Mouse (Mus musculus) embryonic facial prominence, embryonic 11.5 days (tissue): ENCODE measurements around the gene Zmynd8. TPM values are rescaled to one million over a fixed set of nuclear protein-coding genes. Genes with fewer than 3 reads are reported as not detected.
A peak's percentile ranks its signal among the peaks of the same experiment; 100 is the strongest.

ENCODE experiments used
- ATAC-seq: fragments of 200-750 bp; cut with Nextera tagmentation; replicated peaks from 2 replicates; pipeline ENCODE4 v1.8.0; 2017; ENCODE audit warnings: low read depth; ENCODE audit not compliant: insufficient number of reproducible peaks, low FRiP score, low TSS enrichment
- DNase-seq: peaks from one replicate; pipeline ENCODE4 v3.0.0-alpha.2; 2015; ENCODE audit warnings: low spot score
- H3K27ac ChIP-seq: fragments of 300-500 bp; sonication (generic); replicated peaks from 2 replicates; pipeline ENCODE4 v1.5.1; 2014; ENCODE audit warnings: mild to moderate bottlenecking, low read depth, low read length, control low read depth
- H3K27me3 ChIP-seq: fragments of 300-500 bp; sonication (generic); 2 replicates; pipeline ENCODE4 v1.6.1; 2014; ENCODE audit warnings: mild to moderate bottlenecking, low read length, moderate library complexity, mixed read lengths; ENCODE audit not compliant: control insufficient read depth, insufficient read depth
- H3K36me3 ChIP-seq: fragments of 300-500 bp; sonication (generic); replicated peaks from 2 replicates; pipeline ENCODE4 v1.6.1; 2014; ENCODE audit warnings: low read depth, mild to moderate bottlenecking, low read length, moderate library complexity, mixed read lengths; ENCODE audit not compliant: control insufficient read depth, insufficient read depth
- H3K4me1 ChIP-seq: fragments of 300-500 bp; sonication (generic); 2 replicates; pipeline ENCODE4 v1.6.1; 2014; ENCODE audit warnings: low read length, mixed read lengths; ENCODE audit not compliant: control insufficient read depth, insufficient read depth
- H3K4me2 ChIP-seq: fragments of 300-500 bp; sonication (generic); 2 replicates; pipeline ENCODE4 v1.6.1; 2014; ENCODE audit warnings: low read depth, mild to moderate bottlenecking, control low read depth, low read length, moderate library complexity
- H3K4me3 ChIP-seq: fragments of 300-500 bp; sonication (generic); 2 replicates; pipeline ENCODE4 v1.5.1; 2014; ENCODE audit warnings: low read depth, low read length, control low read depth
- H3K9ac ChIP-seq: fragments of 300-500 bp; sonication (generic); replicated peaks from 2 replicates; pipeline ENCODE4 v1.6.1; 2014; ENCODE audit warnings: mild to moderate bottlenecking, control low read depth, low read length
- H3K9me3 ChIP-seq: fragments of 300-500 bp; sonication (generic); replicated peaks from 2 replicates; pipeline ENCODE4 v1.6.1; 2016; ENCODE audit warnings: mild to moderate bottlenecking, low read length, inconsistent platforms, mixed read lengths; ENCODE audit not compliant: control insufficient read depth
- WGBS: fragments of 180-500 bp; shearing (Covaris S2); extraction: QIAGEN DNeasy Blood & Tissue Kit; methylation state at CpG from one replicate; pipeline ENCODE4 v1.1.7; 2014; 5-methylcytosine and 5-hydroxymethylcytosine counted together
- polyA plus RNA-seq: library from polyadenylated mRNA; unstranded; fragments of >200 nt; fragmentation: Nextera tagmentation; extraction: Ambion mirVana; gene quantifications from 2 replicates; pipeline ENCODE4 v1.2.1, GENCODE M21; 2014

Zmynd8 gene
- polyA plus RNA-seq, 1 experiment from 2014 or later = 36.8 TPM

GRCm38 (mm10) chr2:165895687-165896086 lies 3.1 kb downstream of the Zmynd8 start:
- no peaks in the 10 kb centered on the region for H3K36me3 ChIP-seq
- H3K27ac ChIP-seq = no peak overlapping the region
- peaks cover 4% of the 10 kb centered on the region for H3K4me1 ChIP-seq
- no peak overlapping the region for H3K4me3 ChIP-seq
- H3K9me3 ChIP-seq = no peaks in the 10 kb centered on the region
- 87% methylated on average over 4 of the region's 4 CpGs for WGBS
- DNase-seq (no peak), ATAC-seq (no peak)
- H3K4me2 ChIP-seq = no peak overlapping the region
- H3K9ac ChIP-seq = no peak overlapping the region
- H3K27me3 ChIP-seq = no peaks in the 10 kb centered on the region

- H3K9me3 ChIP-seq = no peaks in the 10 kb centered on the region
- WGBS = 58% methylated on average over 3 of the region's 4 CpGs
- no peak overlapping the region for H3K27ac ChIP-seq
- ATAC-seq (no peak), DNase-seq (peak; percentile 71)
- no peaks in the 10 kb centered on the region for H3K36me3 ChIP-seq
- peaks cover 4% of the 10 kb centered on the region for H3K4me1 ChIP-seq
- no peak overlapping the region for H3K4me2 ChIP-seq
- H3K4me3 ChIP-seq = no peak overlapping the region
- no peak overlapping the region for H3K9ac ChIP-seq
- no peaks in the 10 kb centered on the region for H3K27me3 ChIP-seq
Measured at GRCm38 (mm10) chr2:165894533-165894932, 4.3 kb downstream of the Zmynd8 start.

GRCm38 (mm10) chr2:165893232-165893631 lies 5.6 kb downstream of the Zmynd8 start:
- Histone ChIP-seq H3K4me2 (no peak overlapping the region), H3K9ac (no peak overlapping the region), H3K4me1 (peaks cover 7% of the 10 kb centered on the region), H3K9me3 (no peaks in the 10 kb centered on the region), H3K36me3 (no peaks in the 10 kb centered on the region), H3K4me3 (no peak overlapping the region), H3K27ac (no peak overlapping the region), H3K27me3 (no peaks in the 10 kb centered on the region)
- DNase-seq = no peak
- no peak for ATAC-seq
- 91% methylated on average over 3 of the region's 3 CpGs for WGBS

- Histone ChIP-seq H3K4me2 (no peak overlapping the region), H3K4me1 (peaks cover 13% of the 10 kb centered on the region), H3K27me3 (no peaks in the 10 kb centered on the region), H3K9ac (no peak overlapping the region), H3K27ac (no peak overlapping the region), H3K9me3 (no peaks in the 10 kb centered on the region), H3K36me3 (no peaks in the 10 kb centered on the region), H3K4me3 (no peak overlapping the region)
- WGBS = 77% methylated on average over 5 of the region's 5 CpGs
- ATAC-seq (no peak), DNase-seq (no peak)
Measured at GRCm38 (mm10) chr2:165892626-165893025, 6.2 kb downstream of the Zmynd8 start.

- Histone ChIP-seq H3K9me3 (no peaks in the 10 kb centered on the region), H3K27ac (no peak overlapping the region), H3K4me3 (no peak overlapping the region), H3K4me1 (peaks cover 22% of the 10 kb centered on the region), H3K9ac (no peak overlapping the region), H3K4me2 (no peak overlapping the region), H3K36me3 (no peaks in the 10 kb centered on the region), H3K27me3 (no peaks in the 10 kb centered on the region)
- 83% methylated on average over 10 of the region's 10 CpGs for WGBS
- no peak for DNase-seq
- ATAC-seq = no peak
Measured at GRCm38 (mm10) chr2:165890401-165890800, 8.4 kb downstream of the Zmynd8 start.

- H3K4me2 ChIP-seq = no peak overlapping the region
- H3K36me3 ChIP-seq = no peaks in the 10 kb centered on the region
- H3K4me1 ChIP-seq = peaks cover 27% of the 10 kb centered on the region
- H3K4me3 ChIP-seq = no peak overlapping the region
- H3K9ac ChIP-seq = no peak overlapping the region
- H3K9me3 ChIP-seq = no peaks in the 10 kb centered on the region
- no peaks in the 10 kb centered on the region for H3K27me3 ChIP-seq
- DNase-seq = no peak
- WGBS = 72% methylated on average over 10 of the region's 10 CpGs
- ATAC-seq = no peak
- H3K27ac ChIP-seq = no peak overlapping the region
Measured at GRCm38 (mm10) chr2:165889874-165890273, 8.9 kb downstream of the Zmynd8 start.

GRCm38 (mm10) chr2:165889266-165889665 lies 9.6 kb downstream of the Zmynd8 start:
- Histone ChIP-seq H3K4me2 (no peak overlapping the region), H3K27ac (peak overlapping the region; percentile 52; the same call in 1 of the 2 replicates), H3K4me1 (peaks cover 30% of the 10 kb centered on the region), H3K27me3 (no peaks in the 10 kb centered on the region), H3K9me3 (no peaks in the 10 kb centered on the region), H3K9ac (peak overlapping the region; percentile 45; the same call in 1 of the 2 replicates), H3K4me3 (no peak overlapping the region), H3K36me3 (no peaks in the 10 kb centered on the region)
- DNase-seq (no peak), ATAC-seq (no peak)
- WGBS = 76% methylated on average over 7 of the region's 7 CpGs

- DNase-seq = no peak
- Histone ChIP-seq H3K4me1 (peaks cover 32% of the 10 kb centered on the region), H3K4me3 (no peak overlapping the region), H3K9me3 (no peaks in the 10 kb centered on the region), H3K27me3 (no peaks in the 10 kb centered on the region), H3K4me2 (no peak overlapping the region), H3K27ac (peak overlapping the region; percentile 95), H3K9ac (peak overlapping the region; percentile 45), H3K36me3 (no peaks in the 10 kb centered on the region)
- ATAC-seq = no peak
- WGBS = 13% methylated on average over 3 of the region's 3 CpGs
Measured at GRCm38 (mm10) chr2:165888813-165889221, 10.0 kb downstream of the Zmynd8 start.
